Mouse (Mus musculus): ENCODE results near the gene Sugct. TPM values are rescaled to one million over a fixed set of nuclear protein-coding genes. Genes with fewer than 3 reads are reported as not detected.

Gene Sugct
- polyA plus RNA-seq (2012; fragmentation: generic; extraction: Trizol): 1.0 TPM

GRCm38 (mm10) chr13:17694911-17695699 is at the start of gene Sugct, which contains the start of gene Mplkip:
Sugct (minus strand) TSS chr13:17695553.
Mplkip (plus strand) TSS chr13:17695192.
- peak within 1 kb of the TSS; percentile 76 for H3K4me3 ChIP-seq
- no peak for TF ChIP-seq TCF3 (IDR thresholded peaks at IDR 0.05; ENCODE audit: insufficient read length, low read depth)
- peak; percentile 6 for TF ChIP-seq USF1 (IDR thresholded peaks at IDR 0.05; ENCODE audit: low read depth)
- TF ChIP-seq POLR2AphosphoS2 (IDR thresholded peaks at IDR 0.05; ENCODE audit: insufficient read length, low read depth): peak; percentile 67
- TF ChIP-seq REST (IDR thresholded peaks at IDR 0.05; ENCODE audit: insufficient read depth, insufficient read length): no peak
- TF ChIP-seq CEBPB (IDR thresholded peaks at IDR 0.05; ENCODE audit: insufficient read depth, poor library complexity, severe bottlenecking): no peak
- no peak for TF ChIP-seq MAX (IDR thresholded peaks at IDR 0.05; ENCODE audit: low read depth)
- peak; percentile 61 for TF ChIP-seq POLR2A (IDR thresholded peaks at IDR 0.05; ENCODE audit: insufficient read length, low read depth)
- TF ChIP-seq SRF (IDR thresholded peaks at IDR 0.05; ENCODE audit: control insufficient read depth, insufficient read length, low read depth): no peak
- no peak for TF ChIP-seq MYOD1 (IDR thresholded peaks at IDR 0.05; ENCODE audit: control insufficient read depth in 1 of 3, insufficient read length in 2 of 3, low read depth in 2 of 3)
- no peak for TF ChIP-seq TCF12 (IDR thresholded peaks at IDR 0.05; ENCODE audit: insufficient read depth, poor library complexity, severe bottlenecking)
- H3K27me3 ChIP-seq (ENCODE audit: control insufficient read depth, insufficient read depth, insufficient read length): no peaks in the 10 kb centered on the region
- H3K4me2 ChIP-seq (ENCODE audit: low read depth): peak within 1 kb of the TSS; percentile 84
- H3K79me2 ChIP-seq (ENCODE audit: control insufficient read depth, insufficient read depth): peaks cover 44% of the 10 kb centered on the region
- H3K36me3 ChIP-seq (ENCODE audit: control insufficient read depth, insufficient read depth): no peaks in the 10 kb centered on the region
- peak within 1 kb of the TSS; percentile 58 for H3ac ChIP-seq (ENCODE audit: control insufficient read depth, insufficient read length)

GRCm38 (mm10) chr13:17728798-17729197 is 33.4 kb upstream of the Sugct start:
- H3K4me2 ChIP-seq (ENCODE audit: low read depth): no peak overlapping the region
- no peaks in the 10 kb centered on the region for H3K79me2 ChIP-seq (ENCODE audit: control insufficient read depth, insufficient read depth)
- no peak for TF ChIP-seq TCF12 (IDR thresholded peaks at IDR 0.05; ENCODE audit: insufficient read depth, poor library complexity, severe bottlenecking)
- TF ChIP-seq TCF3 (IDR thresholded peaks at IDR 0.05; ENCODE audit: insufficient read length, low read depth): no peak
- TF ChIP-seq POLR2AphosphoS2 (IDR thresholded peaks at IDR 0.05; ENCODE audit: insufficient read length, low read depth): no peak
- no peak for TF ChIP-seq MYOD1 (IDR thresholded peaks at IDR 0.05; ENCODE audit: control insufficient read depth in 1 of 3, insufficient read length in 2 of 3, low read depth in 2 of 3)
- no peak for TF ChIP-seq USF1 (IDR thresholded peaks at IDR 0.05; ENCODE audit: low read depth)
- H3K4me3 ChIP-seq: no peak overlapping the region
- H3ac ChIP-seq (ENCODE audit: control insufficient read depth, insufficient read length): no peak overlapping the region
- no peaks in the 10 kb centered on the region for H3K27me3 ChIP-seq (ENCODE audit: control insufficient read depth, insufficient read depth, insufficient read length)
- H3K36me3 ChIP-seq (ENCODE audit: control insufficient read depth, insufficient read depth): peaks cover 26% of the 10 kb centered on the region

- TF ChIP-seq MYOD1 (IDR thresholded peaks at IDR 0.05; ENCODE audit: control insufficient read depth in 1 of 3, insufficient read length in 2 of 3, low read depth in 2 of 3): no peak
- TF ChIP-seq TCF3 (IDR thresholded peaks at IDR 0.05; ENCODE audit: insufficient read length, low read depth): no peak
- no peak for TF ChIP-seq USF1 (IDR thresholded peaks at IDR 0.05; ENCODE audit: low read depth)
- no peak for TF ChIP-seq CEBPB (IDR thresholded peaks at IDR 0.05; ENCODE audit: insufficient read depth, poor library complexity, severe bottlenecking)
- no peak for TF ChIP-seq TCF12 (IDR thresholded peaks at IDR 0.05; ENCODE audit: insufficient read depth, poor library complexity, severe bottlenecking)
- TF ChIP-seq POLR2AphosphoS2 (IDR thresholded peaks at IDR 0.05; ENCODE audit: insufficient read length, low read depth): no peak
- TF ChIP-seq MAX (IDR thresholded peaks at IDR 0.05; ENCODE audit: low read depth): no peak
- no peak for TF ChIP-seq SRF (IDR thresholded peaks at IDR 0.05; ENCODE audit: control insufficient read depth, insufficient read length, low read depth)
- no peak for TF ChIP-seq MYOG (IDR thresholded peaks at IDR 0.05; ENCODE audit: control insufficient read depth in 1 of 3, insufficient read depth in 1 of 3, insufficient read length in 2 of 3, low read depth in 2 of 3)
- TF ChIP-seq REST (IDR thresholded peaks at IDR 0.05; ENCODE audit: insufficient read depth, insufficient read length): no peak
- no peak for TF ChIP-seq POLR2A (IDR thresholded peaks at IDR 0.05; ENCODE audit: insufficient read length, low read depth)
- no peak for TF ChIP-seq E2F4 (IDR thresholded peaks at IDR 0.05; ENCODE audit: insufficient read depth)
- Histone ChIP-seq H3K36me3 (ENCODE audit: control insufficient read depth, insufficient read depth) (peaks cover 26% of the 10 kb centered on the region), H3K27me3 (ENCODE audit: control insufficient read depth, insufficient read depth, insufficient read length) (no peaks in the 10 kb centered on the region)
These were observed 32.6 kb upstream of the Sugct start for GRCm38 (mm10) chr13:17727922-17728321.

GRCm38 (mm10) chr13:17717357-17717756 is 22.0 kb upstream of the Sugct start:
- TF ChIP-seq MYOG (IDR thresholded peaks at IDR 0.05; ENCODE audit: control insufficient read depth in 1 of 3, insufficient read depth in 1 of 3, insufficient read length in 2 of 3, low read depth in 2 of 3): no peak
- TF ChIP-seq MAX (IDR thresholded peaks at IDR 0.05; ENCODE audit: low read depth): no peak
- no peak for TF ChIP-seq REST (IDR thresholded peaks at IDR 0.05; ENCODE audit: insufficient read depth, insufficient read length)
- TF ChIP-seq MYOD1 (IDR thresholded peaks at IDR 0.05; ENCODE audit: control insufficient read depth in 1 of 3, insufficient read length in 2 of 3, low read depth in 2 of 3): no peak
- TF ChIP-seq TCF12 (IDR thresholded peaks at IDR 0.05; ENCODE audit: insufficient read depth, poor library complexity, severe bottlenecking): no peak
- no peak for TF ChIP-seq CEBPB (IDR thresholded peaks at IDR 0.05; ENCODE audit: insufficient read depth, poor library complexity, severe bottlenecking)
- TF ChIP-seq SRF (IDR thresholded peaks at IDR 0.05; ENCODE audit: control insufficient read depth, insufficient read length, low read depth): no peak
- TF ChIP-seq USF1 (IDR thresholded peaks at IDR 0.05; ENCODE audit: low read depth): no peak
- no peak for TF ChIP-seq E2F4 (IDR thresholded peaks at IDR 0.05; ENCODE audit: insufficient read depth)
- no peak for TF ChIP-seq TCF3 (IDR thresholded peaks at IDR 0.05; ENCODE audit: insufficient read length, low read depth)
- TF ChIP-seq POLR2AphosphoS2 (IDR thresholded peaks at IDR 0.05; ENCODE audit: insufficient read length, low read depth): no peak
- no peak for TF ChIP-seq POLR2A (IDR thresholded peaks at IDR 0.05; ENCODE audit: insufficient read length, low read depth)
- no peaks in the 10 kb centered on the region for H3K27me3 ChIP-seq (ENCODE audit: control insufficient read depth, insufficient read depth, insufficient read length)
- H3ac ChIP-seq (ENCODE audit: control insufficient read depth, insufficient read length): no peak overlapping the region
- H3K4me3 ChIP-seq: no peak overlapping the region
- H3K4me2 ChIP-seq (ENCODE audit: low read depth): no peak overlapping the region
- peaks cover 29% of the 10 kb centered on the region for H3K36me3 ChIP-seq (ENCODE audit: control insufficient read depth, insufficient read depth)
- peaks cover 5% of the 10 kb centered on the region for H3K79me2 ChIP-seq (ENCODE audit: control insufficient read depth, insufficient read depth)

More at GRCm38 (mm10) chr13:17727922-17728321, 32.6 kb upstream of the Sugct start:
- Histone ChIP-seq H3K4me3 (no peak overlapping the region), H3K79me2 (ENCODE audit: control insufficient read depth, insufficient read depth) (no peaks in the 10 kb centered on the region), H3ac (ENCODE audit: control insufficient read depth, insufficient read length) (no peak overlapping the region), H3K4me2 (ENCODE audit: low read depth) (no peak overlapping the region)
